Mouse (Mus musculus) cortical plate, adult 2 months (tissue): Measurements from ENCODE around the gene Dnajc4.

Source experiments
- CTCF ChIP-seq: fragments of 200-500 bp; IDR thresholded peaks from 2 replicates; pipeline ENCODE4 v1.5.1; 2011; ENCODE audit warnings: mild to moderate bottlenecking, control low read depth, low read length; ENCODE audit not compliant: insufficient read depth; ENCODE audit errors: extremely low read depth
- POLR2A ChIP-seq: fragments of 200-500 bp; IDR thresholded peaks from 2 replicates; pipeline ENCODE4 v1.6.1; 2011; ENCODE audit warnings: mild to moderate bottlenecking, low read length, control low read depth; ENCODE audit not compliant: insufficient read depth; ENCODE audit errors: extremely low read depth

- TF ChIP-seq CTCF, result no peak
- TF ChIP-seq POLR2A, result no peak
Measured at GRCm38 (mm10) chr19:6942764-6943163, 49.6 kb downstream of the Dnajc4 start.
